Mouse (Mus musculus) R1 (cell line): ENCODE results near the gene Emilin1.

ENCODE experiments used
- DNase-seq: peaks from one replicate; pipeline ENCODE4 v3.0.0-alpha.2; 2018; ENCODE audit warnings: low read depth, low spot score

The Emilin1 gene

DNA sequence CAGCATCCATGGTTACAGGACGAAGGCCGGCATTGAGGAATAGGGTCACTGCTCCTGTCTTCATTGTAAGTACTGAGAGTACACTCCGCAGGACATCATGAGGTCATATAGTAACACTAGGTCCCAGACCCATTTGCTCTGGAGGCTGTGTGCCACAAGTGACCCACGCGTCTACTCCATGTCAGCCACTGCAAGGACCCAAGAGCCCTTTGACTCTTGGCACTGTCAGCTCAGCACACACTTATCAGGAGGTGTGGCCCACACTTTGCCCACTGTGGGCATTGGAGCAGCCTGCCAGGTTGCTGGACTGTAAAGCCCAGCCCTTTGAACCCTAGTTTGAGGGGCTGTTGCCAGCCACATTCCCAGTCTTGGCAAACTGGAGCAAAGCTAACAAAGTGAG, 12.0 kb downstream of the Emilin1 start:
- DNase-seq = no peak

DNA sequence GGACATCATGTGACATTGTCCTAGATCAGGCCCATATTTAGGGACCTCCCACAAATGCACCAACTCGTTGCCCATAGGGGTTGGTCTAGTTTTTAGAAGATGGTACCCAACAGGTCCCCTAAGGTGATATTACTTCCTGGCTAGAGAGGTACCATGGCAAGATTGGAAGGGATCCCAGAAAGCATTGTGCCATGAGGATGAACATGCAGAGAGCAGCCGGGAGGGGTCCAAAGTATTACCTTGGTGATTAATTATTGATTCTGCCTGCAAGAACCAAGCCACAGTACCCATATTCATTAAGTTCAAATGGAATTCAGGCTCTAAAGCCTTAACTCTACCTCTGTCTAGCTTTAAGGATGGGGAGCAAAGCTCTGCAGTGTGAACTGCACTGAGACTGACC, 12.9 kb downstream of the Emilin1 start:
- DNase-seq = no peak

DNA sequence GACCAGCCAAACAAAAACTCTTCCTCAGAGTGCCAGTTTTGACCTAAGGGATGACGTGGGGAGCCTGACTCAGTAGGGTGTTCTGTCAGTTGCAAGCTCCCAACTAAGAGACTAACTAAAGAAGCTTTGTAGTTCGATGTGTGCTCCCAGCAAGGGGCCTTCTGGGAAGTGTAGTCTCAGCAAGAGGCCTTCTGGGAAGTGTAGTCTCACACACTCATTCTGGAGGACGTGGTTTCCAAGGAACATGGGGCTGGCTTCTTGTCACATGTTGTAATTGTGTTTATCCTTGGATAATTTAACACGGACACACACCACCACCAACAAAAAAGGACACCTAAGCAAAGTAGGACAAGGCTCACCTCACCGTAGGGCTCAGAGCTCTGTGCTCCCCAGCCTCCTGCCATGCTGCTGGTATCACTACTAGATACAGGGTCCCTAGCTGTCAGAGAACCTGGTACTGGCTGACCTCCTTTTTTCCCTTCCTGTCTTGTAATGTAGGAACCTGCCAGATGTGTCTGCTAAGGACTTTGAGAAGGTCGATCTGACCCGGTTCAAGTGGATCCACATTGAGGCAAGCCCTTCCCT, 14.8 kb downstream of the Emilin1 start:
- peak; percentile 66 for DNase-seq

DNA sequence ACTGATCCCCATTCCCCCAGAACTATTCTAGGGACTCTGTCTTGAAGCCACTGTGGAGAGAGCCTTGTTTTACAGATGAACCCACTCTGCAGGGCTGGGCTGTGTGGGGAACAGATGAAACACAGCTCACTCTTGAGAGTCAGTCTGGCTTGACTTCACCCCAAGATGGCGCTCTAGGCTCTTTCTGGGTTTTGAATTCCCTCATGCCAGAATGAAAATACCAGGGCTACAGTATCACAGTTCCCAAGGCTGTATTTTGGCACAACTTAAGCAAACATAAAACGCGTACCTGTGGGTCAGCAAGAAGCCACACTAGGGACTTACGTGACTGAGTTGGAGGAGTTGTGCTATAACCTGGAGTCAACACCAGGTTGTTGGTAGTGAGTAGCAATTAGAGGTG, 16.9 kb downstream of the Emilin1 start:
- peak; percentile 70 for DNase-seq

DNA sequence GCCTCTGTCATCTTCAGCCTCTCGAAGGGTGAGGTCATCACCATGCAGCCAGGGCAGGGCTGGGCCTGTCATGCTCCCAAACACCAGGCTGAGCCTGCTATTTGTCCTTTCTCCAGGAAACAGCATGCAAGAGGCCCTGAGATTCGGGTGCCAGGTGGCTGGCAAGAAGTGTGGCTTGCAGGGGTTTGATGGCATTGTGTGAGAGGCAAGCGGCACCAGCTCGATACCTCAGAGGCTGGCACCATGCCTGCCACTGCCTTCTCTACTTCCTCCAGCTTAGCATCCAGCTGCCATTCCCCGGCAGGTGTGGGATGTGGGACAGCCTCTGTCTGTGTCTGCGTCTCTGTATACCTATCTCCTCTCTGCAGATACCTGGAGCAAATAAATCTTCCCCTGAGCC, 17.6 kb downstream of the Emilin1 start:
- no peak for DNase-seq

DNA sequence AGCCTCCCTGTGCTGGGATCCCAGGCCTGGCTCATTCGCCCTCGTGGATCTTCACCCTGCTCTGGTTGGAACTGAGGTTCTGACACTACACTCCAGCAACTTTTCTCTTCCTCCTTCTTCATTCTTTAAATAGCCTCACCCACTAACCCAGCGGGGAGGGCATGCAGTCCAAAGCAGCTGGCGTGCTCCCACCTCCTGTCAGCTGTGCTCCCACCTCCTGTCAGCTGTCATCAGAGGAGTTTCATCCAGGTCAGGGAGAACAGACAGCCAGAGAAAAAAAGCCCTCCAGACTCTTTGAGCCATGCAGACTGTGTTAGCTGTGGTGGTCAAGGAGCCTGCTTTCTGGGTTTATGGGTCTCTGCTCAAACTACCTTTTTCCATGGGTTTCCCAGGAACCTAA, 18.2 kb downstream of the Emilin1 start:
- no peak for DNase-seq

DNA sequence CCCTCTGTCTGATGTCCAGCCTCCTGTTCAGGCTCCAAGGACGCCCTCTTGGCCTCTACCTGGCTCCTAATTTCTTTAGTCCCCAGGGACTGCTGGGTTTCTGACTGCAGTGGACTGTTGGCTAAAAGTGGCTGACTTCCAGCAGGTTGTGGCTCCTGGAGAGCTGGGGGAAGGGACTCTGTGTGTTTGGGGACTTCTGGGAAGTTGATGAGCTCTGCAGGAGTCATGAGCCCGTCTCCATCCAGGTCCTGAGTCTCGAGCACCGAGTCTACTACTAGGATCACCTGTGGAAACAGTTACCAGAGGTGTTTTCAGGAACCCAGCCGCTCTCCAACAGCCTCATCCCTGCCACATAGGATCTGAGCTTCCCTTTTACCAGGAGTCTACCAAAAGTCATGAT, 20.5 kb downstream of the Emilin1 start:
- DNase-seq = no peak

DNA sequence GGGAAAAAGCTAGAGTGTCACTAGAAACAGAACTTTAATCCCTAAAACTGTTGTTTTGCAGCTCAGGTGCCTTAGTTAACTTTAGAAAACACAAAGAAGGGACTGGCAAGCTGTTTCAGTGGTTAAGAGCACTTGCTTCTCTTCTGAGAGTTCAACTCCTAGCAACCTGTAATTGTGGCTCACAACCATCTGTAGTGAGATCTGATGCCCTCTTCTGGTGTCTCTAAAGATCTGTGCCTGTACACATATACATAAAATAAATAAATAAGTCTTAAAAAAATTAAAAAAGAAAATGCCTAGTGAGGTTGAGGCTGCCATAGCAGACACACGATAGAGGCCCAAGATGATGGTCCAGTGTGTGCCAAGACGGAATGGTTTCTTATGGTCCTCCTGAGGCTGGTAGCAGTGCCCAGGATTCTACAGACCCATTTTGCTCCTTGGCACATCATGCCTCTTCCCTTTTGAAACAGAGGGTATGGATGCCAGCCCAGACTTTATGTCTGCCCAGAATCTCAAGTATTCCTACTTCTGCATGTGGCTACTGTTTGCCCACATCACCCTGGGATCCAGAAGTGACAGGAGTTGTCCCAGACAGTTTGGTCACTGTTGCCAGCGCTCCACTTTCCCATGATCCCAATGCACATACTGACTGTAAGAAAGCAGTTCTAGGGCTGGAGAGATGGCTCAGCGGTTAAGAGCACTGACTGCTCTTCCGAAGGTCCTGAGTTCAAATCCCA, 21.7 kb downstream of the Emilin1 start:
- DNase-seq = no peak

DNA sequence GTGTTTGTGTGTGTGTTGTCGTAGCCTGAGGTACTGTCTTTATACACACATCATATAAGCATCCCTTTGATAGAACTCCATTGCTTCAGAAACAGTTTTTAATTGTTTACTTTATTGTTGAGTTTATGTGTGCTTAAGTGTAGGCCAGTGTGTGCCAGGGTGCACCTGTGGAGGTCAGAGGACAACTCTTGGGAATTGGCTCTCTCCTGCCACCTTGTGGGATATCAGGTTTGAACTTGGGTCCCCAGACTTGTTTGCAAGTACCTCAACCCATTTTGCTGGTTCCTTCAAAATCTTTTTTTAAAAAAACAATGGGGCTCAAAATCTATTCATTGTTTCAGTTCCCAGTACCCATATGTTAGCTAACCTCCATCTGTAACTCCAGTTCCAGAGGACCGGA, 29.8 kb downstream of the Emilin1 start:
- DNase-seq = peak; percentile 65

DNA sequence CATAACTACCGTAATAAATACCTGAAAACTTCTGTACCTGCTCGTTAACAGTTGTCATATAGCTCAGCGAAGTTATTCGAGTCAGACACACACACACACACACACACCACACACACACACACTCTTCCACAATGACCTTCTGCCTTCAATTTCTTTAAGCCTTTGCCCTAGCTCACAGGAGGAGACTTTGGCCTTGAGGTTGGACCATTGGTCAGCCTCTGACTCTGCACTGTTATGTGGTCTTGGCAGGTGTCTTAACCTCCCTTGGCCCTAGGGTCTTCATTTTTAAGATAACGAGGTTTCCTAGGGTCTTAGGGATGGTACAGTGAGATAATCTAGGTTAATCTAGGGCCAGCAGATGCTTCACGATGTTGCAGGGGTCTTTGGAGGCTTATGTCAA, 31.1 kb downstream of the Emilin1 start:
- no peak for DNase-seq

DNA sequence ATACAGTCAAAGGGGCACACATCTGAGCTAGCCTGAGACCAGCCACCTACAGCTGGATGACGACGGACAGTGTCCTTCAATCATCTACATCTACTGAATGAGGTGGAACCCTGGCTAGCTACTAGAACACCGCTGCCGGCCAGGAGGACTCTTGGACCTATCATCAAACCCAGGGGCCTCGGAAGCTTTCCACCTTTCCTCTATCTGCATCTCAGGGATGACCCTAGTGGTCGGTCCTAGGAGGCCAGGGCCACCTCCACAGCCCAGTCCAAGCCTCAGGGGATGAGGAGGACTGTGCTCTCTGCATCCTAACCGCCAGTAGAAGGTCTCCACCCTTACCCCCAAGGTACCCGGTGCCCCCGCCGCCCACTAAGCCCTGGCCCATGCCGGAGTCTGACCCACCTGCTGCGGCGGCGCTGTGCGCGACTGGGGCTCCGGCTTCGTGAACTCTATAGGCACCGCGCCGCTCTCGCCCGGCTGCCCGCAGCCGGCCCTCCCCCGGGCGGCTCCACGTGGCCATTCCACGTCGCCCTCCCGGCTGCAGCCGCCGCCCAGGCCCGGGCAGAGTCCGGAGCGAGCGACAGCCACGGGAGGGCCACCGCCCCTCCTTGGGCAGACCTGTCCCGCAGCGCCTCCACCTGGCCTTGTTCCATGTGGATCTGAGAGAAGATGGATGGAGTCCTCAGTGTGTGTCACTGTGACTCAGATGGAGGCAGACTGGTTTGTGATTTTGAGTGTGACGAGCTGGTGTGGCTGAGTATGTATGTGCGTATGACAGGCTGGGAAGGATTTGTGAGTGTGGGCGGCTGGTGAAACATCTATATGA, 32.0 kb downstream of the Emilin1 start, which contains the start of gene Cgref1:
Cgref1 (minus strand) TSS at position 636 of the 826 bp plus-strand sequence.
- DNase-seq = peak; percentile 64

DNA sequence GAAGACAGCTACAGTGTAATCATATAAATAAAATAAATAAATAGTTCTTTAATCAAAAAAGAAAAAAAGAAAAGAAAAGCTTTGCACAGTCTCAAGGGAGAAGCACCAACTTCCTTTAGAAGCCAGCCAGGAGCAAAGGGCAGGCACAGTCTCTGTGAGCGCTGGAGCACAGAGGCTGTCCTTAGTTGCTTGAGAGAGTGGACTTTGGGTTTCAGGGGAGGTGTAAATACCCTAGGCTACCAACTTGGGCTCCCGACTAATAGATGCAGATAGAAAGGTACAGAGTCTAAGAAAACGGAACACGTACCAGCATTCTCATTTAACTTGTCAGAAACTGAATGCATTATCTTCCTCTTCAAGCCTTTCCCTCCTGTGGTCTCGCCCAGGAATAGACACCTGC, 35.4 kb downstream of the Emilin1 start:
- DNase-seq = no peak

DNA sequence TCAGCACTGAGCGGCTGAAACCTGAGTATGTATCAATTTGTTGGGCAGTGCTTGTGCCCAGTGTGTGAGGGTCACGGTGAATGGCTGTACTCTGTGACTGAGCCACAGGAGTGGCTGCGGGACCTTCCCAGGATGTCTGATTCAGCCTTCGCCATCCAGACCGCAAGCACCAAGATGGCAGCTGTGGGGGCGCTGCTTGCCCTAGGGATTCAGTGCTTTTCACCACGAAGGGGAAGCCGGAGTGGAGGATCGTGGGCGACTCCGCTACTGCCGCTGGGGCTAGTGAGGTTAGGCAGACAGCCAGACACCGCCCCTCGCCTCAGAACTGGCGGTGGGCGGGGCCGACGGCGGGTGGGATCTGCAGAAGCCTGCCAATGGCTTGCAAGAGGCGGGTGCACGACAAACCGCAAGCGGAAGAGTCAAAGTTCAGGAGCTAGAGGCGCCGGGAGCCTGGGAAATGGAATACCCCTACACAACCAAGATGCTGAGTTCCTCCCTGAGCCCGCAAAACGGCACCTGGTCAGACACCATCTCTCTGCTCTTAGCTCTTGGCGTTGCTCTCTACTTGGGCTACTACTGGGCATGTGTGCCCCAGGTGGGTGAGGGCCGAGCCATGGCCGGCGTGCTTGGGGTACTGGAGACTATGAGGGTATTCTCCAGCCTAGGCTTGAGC, 36.6 kb downstream of the Emilin1 start:
- peak; percentile 96 for DNase-seq

DNA sequence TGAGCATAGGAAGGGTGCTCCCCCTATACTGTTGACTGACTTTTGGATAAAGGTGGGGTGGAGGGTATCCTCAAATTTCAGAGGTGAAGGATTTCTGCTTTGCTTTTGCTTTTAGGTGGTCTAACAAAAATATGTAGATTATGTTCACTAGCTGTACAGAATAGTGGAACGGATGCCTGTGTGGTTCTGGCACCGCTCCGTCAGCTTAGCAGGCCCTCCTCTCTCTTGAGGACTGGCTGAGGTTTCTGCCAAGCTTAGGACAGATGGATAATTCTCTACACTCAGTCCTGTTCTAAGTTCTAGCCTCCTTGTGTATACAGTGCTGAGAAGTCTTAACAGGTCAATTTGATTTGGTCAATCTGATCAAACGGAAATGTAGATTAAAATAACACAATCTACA, 37.2 kb downstream of the Emilin1 start:
- no peak for DNase-seq

DNA sequence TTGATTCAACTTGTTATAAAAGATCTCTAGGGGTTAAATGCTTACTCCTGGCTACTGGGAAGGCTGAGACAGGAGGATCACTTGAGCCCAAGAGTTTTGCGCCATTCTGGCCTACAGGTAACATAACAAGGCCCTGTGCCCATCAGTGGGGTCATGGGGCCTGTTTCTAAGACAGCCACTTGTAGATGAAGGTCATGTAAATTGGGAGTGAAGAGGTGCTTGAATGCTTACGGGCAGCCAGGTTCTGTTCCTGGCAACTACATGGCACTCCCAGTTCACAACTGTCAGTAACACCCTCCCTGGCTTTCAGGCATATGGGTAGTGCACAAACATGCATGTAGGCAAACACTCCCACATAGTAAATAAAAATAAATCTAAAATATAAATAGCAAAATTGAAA, 37.7 kb downstream of the Emilin1 start:
- no peak for DNase-seq

DNA sequence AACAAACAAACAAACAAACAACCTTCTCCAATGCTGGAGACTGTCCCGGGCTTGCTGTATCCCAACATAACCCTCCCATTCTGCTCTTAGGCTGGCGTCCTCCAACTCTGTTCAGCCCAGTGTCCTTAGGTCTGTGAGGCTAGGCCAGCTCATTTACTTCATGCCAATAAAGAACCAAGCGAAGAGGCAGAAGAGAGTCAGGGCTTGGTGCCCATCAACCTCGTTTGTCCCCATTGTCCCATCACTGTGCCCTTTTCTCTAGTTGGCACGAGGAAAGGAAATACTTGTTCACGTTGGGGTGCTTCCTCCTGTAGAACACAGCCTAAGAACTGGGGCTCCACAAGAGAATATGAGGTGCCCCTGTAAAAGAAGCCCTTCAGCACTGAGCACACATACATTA, 38.5 kb downstream of the Emilin1 start:
- no peak for DNase-seq

DNA sequence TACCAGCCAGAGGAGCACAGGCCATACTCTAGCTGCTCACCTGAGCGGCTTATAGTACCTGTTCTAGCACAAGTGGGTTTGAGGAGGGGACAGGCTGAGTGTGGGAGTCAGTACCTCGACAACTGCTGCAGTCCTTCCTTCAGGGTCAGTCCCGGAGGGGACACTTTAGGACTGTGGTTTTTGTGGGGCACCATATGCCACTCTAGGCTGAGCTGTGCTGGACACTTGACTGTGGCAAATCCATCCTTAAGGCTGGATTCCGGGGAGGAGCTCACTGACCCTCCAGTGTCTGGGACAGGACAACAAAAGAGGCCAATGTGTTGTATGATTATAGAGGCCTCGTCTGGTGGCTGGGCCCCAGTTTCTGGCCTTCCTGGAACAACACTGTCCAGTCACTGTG, 39.3 kb downstream of the Emilin1 start:
- no peak for DNase-seq

DNA sequence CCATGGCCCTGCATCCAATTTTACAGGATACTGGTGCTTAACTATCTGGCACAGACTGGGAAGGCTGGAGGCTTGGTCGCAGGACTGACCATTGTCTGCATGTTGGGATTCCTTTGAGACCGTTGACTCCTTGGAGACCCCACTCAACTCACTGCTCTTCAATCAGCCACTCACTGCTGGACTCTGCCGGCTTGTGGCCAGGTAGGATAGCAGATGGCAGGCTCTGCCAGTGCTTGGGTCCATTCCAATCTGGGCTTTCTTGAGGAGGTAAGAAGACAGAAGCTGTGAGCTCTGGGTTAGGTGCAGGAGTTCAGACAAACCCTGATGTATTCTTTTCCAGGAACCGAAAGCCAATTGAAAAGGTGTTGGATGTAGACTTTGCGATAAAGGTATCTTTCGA, 40.9 kb downstream of the Emilin1 start:
- no peak for DNase-seq

DNA sequence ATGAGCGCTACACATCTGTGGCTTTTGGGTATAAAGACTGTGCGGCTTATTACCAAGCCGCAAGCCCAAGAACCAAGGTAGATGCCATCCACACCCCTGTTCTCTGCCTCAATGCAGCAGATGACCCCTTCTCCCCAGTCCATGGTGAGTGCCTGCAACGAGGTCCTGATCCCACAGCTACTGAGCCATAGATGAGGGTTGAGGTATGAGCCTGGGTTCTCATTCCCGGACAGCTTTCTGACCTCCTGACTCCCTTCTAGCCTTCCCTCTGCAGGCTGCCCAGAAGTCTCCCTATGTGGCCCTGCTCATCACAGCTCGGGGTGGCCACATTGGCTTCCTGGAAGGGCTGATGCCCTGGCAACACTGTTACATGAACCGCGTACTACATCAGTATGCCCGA, 41.4 kb downstream of the Emilin1 start:
- DNase-seq = no peak

DNA sequence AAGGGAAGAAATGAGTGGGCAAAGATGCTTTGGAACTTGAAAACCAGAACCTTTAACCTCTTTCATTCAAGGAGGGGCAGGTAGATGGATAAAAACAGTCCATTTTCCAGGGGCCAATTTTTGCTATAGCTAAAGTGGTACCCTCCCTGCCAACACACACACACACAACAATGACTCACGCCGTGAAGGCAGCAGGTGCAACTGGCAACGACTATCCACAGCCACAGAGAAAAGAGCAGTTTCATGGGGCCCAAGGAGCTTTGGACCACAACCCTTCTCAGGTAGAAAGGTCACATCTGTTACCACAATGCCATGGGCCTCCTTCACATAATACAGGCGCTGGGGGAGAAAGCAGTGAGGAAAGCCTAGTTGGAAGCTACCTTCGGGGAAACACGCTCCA, 42.5 kb downstream of the Emilin1 start:
- DNase-seq = no peak

DNA sequence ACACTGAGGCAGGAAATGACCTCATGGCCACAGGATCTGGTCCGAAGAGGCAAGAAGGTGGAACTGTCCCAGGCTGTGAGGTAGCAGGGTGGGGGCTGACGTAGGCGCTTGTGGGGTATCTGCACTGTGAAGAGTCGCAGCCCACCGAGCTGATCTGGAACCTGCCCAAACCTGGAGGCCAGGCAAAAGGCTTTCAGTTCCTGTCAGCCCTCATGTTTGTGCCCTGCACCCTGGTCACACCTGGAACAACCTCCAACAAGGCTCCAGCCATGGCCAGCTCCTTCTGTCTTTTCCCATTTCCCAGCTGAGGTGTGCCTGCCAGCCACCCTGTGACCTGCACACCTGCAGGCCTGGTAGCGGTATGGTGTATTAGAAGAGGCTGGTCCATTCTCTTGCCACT, 44.7 kb downstream of the Emilin1 start:
- no peak for DNase-seq

DNA sequence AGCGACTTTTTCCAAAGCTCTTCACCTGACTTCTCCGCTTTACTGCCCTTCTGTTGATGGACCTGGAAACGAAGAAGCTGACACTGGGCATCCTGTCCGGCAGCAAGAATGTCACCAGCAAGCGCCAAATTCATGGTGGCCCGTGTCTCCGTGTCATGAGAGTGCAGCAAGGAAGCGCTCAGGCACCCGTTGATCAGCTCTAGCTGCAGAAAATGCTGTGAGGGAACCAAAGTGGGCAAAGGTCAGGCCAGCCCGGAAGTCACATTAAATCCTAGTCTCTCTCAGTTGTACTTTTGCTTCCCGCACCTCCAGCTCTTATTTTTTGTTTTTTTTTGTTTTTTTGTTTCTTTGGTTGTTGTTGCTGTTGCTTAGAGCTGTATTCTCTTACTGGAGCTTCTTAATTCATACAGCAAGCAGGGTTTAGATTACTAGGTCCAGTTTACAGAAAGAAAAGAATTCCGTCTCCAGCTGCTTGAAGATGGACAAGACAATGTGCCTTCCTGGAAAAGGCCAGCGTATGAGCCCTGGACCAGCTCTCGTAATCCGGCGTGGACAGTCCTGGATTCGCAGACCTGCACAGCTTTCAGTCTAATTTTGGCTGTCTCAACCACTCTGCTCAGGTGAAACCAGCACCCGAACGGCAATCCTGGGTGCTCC, 46.1 kb downstream of the Emilin1 start:
- no peak for DNase-seq
